Mouse (Mus musculus): ENCODE results near the gene Slc36a3.

DNA sequence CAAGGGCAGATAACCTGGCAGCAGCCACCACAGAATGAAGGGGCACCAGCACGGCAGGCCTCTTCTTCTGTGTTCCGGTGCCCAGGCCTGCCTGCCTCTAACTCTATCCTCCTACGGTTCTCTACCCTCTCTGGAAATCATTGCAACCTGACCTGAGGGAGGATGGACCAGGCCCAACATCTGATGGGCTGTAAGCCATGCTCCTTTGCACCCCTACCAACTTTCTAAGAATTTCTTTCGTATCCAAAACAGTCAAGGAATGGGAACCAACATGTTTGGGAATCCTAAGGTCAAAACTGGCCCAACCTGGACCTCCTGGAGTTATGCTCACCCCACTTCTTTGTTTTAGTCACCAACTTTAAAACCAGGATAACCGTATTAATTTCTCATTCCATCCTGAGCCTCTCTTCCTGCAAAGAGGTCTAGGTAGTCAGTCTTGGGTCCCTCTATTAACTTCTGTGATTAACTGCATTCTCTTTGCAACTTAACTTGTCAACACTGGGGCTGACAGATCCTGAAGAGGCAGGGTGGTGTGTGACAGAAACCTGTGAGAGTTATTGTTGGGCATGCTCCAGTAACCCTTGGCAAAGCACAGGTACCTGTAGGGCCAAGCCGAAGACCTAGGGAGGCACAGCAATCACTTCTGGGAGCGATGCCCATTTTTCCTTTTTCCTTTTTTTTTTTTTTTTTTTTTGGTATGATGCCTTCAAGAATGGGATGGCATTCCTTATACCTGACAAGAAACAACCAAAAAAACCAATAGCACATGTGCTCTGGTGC is 41.8 kb downstream of the Slc36a3 start:
- no peak for TF ChIP-seq CTCF (IDR thresholded peaks at IDR 0.05; ENCODE audit: borderline replicate concordance, extremely low read depth, insufficient read depth, insufficient read length)
- no peak for TF ChIP-seq POLR2A (IDR thresholded peaks at IDR 0.05; ENCODE audit: borderline replicate concordance, extremely low read depth, insufficient read depth, insufficient read length, poor library complexity, severe bottlenecking)

Measured in brain, embryonic 14.5 days (tissue).